Mouse (Mus musculus) left cerebral cortex, adult 8-10 months (tissue): Measurements from ENCODE around the gene Tbkbp1. TPM values are rescaled to one million over a fixed set of nuclear protein-coding genes. Genes with fewer than 3 reads are reported as not detected.

Experiments
- DNase-seq, 2 experiments: peaks; one replicate each; pipeline ENCODE4 v3.0.0; 2022; ENCODE audit warnings: low spot score in 2 of 2
- total RNA-seq, 4 experiments: library from RNA; stranded (reverse); gene quantifications; 2 replicates each; pipeline ENCODE4 v1.2.4; 2022

Gene Tbkbp1
- total RNA-seq, 4 experiments from 2014 or later, result 54.8 to 63.2 (median 59.6) TPM

DNA sequence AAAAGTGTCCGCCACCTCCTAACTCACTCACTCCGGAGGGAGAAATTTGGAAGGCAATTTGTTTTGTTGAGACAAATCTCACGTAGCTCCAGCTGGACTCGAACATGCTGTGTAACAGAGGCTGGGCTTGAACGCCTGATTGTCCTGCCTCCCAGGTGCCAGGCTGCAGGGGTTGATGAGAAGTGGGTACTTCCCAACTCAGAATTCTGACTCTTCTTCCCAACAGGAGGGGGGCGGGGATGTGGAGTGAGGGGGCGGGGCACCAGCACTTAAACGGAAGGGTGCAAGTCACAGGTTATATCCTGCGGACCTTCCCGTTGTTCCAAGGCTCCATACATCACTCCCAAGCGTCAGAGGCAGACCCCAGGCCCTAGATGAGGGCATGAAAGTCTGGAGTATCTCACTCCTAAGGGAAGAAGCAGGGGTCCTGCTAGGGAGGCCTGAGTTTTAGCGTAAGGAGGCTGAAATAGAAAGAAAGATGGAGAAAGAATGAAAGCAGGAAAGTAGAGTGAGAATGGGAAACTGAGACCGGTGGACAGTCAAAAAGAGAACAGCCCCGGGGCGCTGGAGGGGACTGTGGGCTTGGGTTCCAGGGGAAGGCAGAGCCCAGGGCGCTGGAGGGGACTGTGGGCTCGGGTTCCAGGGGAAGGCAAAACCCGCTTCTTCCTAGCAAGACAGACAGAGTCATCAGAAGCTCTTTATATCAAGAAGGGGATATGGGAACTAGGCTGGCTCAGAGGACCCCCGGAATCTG is 23.6 kb downstream of the Tbkbp1 start:
- no peak for DNase-seq

DNA sequence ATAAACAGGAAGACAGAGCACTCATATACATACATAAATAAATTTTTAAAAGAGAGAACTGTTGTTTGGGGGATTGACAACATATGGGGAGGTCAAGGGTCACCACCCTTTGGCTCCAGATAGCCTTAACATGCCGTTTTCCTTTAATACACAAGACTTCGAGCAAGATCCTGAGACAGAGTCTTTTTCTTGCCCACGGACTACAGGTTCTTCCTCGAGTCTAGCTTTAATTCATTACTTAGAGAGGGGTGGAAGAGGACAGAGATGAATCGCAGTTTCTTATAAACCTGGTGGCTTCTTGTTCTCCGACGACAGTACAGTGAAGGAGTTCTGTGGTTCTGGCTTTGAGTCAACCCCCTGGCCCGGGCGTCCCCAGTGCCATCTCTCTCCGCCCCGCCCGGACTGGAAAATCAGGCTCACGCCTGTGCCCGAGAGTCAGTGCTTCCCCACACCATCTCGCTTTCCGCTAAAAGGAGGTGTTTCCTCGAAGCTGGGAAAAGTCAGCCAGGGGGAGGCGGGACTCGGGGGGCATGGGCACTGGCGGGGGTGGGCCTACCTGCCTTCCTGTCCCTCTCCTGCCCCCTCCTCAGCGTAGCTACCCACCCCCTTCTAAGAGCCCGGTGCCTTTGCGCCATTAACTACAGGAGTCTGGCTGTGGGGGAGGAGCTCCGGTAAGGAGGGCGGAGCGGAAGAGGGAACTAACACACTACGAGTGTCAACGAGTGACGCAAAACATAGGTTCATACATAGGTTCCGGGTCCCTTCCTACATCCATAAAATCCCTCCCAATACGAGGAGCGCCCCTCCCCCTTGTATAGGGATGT is 24.4 kb downstream of the Tbkbp1 start:
- DNase-seq, result no peak

- DNase-seq, result no peak
Observed at GRCm38 (mm10) chr11:97124266-97125036, 26.8 kb downstream of the Tbkbp1 start.

DNA sequence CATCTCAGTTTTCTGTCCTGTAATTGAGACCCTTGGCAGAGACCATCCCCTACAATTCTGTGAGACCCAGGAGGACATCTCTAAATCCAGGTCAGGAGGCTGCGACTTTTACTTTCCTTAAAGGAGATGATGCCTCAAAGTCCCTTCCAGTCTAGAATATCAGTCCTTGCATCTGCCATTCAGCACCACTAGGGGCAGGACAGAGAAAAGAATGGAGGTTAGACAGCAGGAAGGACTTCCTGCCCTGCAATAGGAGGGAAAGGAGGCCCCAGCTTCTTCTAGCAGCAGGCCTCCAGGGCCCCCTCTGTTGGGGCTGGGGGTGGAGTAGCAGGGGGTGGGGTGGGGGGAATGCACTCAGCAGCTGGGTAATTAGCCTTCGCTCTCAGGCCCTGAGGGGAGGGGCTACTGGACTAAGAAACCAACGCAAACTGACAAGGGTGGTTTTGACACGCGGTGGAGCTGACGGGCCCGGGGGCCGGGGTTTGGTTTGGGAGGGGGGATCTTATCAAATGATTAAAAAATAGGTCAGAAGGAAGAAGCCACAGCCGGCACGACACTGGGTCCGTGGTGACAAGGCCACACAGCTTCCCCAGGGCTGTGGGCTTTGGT is 27.9 kb downstream of the Tbkbp1 start:
- DNase-seq, result no peak

GRCm38 (mm10) chr11:97120641-97121040 is 30.7 kb downstream of the Tbkbp1 start:
- no peak for DNase-seq

DNA sequence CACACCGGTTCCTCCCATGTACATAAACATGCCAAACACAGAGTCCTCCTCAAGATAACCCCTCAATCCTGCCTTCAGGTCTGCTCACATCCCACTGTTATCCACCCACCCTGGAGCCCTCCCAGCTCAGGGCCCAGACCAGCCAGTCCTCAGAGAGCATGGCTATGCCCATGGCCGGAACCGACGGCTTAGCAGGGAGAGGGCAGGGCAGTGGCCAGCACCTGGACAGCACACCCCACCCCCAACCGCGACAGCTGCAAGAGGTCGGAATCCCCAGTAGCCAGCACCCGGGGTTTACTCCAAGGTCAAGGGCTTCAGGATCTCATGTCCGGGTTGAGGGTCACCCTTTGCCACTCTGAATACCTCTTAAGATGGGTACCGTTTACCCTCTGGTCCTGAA is 31.1 kb downstream of the Tbkbp1 start:
- DNase-seq, result no peak

DNA sequence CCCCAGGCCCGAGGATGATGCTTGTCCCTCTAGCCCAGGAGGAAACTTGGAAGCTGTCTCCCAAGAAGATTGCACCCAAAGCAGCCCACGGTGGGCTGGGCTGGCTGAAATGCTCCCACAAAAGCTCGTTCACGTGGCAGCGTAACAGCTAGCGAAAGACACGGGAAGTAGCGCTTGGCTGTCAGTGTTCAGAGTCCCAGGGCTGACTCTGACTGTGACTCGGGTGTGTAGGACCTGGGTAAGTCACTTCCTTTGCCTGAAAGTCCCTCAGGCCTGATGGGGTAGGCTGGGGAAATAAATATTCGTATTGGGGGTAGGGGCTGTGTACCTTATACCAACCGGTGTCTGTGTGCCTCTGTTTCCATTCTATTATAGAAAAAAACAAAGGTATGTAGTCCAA is 35.5 kb downstream of the Tbkbp1 start:
- no peak for DNase-seq

DNA sequence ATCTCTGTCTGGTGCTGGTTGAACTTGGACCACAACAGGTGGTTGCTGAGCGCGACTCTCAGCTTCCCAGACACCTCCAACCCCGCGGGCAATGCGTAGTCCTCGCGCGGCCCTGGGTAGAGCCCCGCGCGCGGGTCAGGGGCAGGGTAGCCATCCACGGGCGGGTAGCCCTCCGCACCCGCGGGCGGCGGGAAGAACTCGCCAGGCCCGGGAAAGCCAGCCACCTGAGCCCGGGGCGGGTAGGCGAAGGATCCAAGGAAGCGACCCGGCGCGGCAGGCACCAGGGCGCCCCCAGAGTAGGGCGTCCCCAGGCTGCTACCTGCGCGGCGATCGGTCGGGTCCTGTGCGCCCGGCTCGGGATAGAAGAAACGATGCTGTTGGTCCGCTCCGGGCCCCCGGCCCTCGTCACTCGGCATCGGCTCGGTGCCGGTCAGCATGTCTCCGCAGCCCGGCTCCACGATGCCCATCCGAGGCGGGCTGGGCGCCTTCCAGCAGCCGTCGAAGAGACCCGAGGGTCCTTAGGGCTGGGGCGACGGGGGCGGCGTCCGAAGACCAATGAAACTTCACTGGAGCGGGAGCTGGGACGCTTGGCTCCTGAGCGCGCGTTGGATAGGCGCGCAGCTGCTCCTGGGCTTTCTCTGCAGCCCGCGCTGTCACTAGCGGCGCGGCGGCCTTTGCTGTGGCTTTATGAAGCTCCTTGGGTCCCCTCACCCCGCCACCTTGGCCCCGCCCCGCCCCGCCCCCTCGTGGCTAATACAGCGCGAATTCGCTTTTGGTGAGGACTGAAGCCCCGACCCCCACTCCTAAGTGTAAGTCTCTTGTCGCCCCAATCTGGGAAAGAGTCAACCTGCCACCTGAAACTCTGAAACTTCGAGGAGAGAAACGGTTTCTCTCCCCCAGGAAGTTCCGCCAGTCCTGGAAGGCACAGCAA is 36.4 kb downstream of the Tbkbp1 start, which contains the start of gene Tbx21:
Gene Tbx21 (minus strand): TSS at position 661 of the 931 bp plus-strand sequence.
- DNase-seq, result no peak

- DNase-seq, result no peak
Observed at GRCm38 (mm10) chr11:97112519-97113125, 38.7 kb downstream of the Tbkbp1 start.

DNA sequence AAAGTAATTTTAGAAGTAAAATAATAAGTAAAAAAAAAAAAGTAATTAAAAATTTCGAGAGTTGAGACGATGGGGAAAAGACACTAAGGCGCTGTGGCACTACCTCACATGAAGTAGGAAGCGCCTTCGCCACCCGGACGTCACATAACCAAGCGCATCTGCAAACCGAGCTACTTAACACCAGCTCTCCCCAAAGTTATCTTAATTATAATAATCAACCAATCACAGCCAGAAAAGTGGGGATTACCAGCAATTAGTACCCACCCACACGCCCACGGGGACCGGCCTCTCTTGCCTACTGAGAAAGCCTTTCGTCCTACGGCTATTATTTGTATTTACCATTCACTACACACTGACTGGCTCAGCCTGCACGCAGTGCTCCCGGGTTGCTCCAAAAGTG is 42.3 kb downstream of the Tbkbp1 start:
- DNase-seq, result no peak

DNA sequence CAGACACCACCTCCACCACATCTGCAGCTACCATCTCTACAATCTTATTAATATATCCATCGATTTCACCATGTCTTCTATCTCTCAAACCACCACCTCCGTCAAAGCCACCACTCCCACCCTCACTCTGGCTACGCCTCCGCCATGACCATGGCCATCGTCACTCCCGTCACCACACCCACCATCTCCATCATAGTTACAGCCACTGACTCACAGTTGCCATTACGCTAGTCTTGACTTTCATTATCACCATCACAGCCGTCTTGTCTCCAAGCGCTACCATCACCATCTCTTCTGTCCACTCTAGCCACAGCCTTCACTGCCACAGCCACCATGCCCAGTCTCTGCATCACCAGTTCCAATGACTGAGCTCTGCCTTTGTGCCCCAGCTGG is 47.2 kb downstream of the Tbkbp1 start:
- DNase-seq, result no peak

- DNase-seq, result no peak
Observed at GRCm38 (mm10) chr11:97103163-97104090, 47.9 kb downstream of the Tbkbp1 start.

DNA sequence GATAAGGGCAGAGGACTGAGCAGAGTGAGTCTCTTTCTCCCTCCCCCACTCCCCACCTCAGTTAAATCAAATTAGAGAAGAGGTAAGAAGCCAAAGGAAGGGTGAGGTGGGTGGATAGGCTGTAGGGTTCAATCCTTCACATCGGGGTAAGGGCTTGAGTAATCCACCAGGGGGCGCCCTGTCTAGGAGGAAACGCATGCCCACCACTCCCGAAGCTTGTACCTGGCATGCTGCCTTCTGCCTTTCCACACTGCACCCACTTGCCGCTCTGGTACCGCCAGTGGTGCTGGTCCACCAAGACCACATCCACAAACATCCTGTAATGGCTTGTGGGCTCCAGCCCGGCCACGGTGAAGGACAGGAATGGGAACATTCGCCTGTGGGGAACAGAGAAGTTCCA is 49.6 kb downstream of the Tbkbp1 start:
- DNase-seq, result no peak

GRCm38 (mm10) chr11:97098791-97099190 is 52.5 kb downstream of the Tbkbp1 start:
- no peak for DNase-seq

GRCm38 (mm10) chr11:97094600-97094999 is 56.7 kb downstream of the Tbkbp1 start:
- no peak for DNase-seq

GRCm38 (mm10) chr11:97086365-97086764 is 64.9 kb downstream of the Tbkbp1 start:
- DNase-seq, result no peak
